Mouse (Mus musculus) liver, embryonic 14.5 days (tissue): ENCODE results near the gene Chst11. TPM values are rescaled to one million over a fixed set of nuclear protein-coding genes. Genes with fewer than 3 reads are reported as not detected.

Source experiments
- ATAC-seq: fragments of 200-750 bp; cut with Nextera tagmentation; 2 replicates; pipeline ENCODE4 v1.8.0; 2017; ENCODE audit warnings: moderate number of reproducible peaks, mild to moderate bottlenecking, moderate library complexity; ENCODE audit not compliant: insufficient read depth
- DNase-seq, 3 experiments: peaks; one replicate each; pipeline ENCODE4 v3.0.0-alpha.2; 2012 to 2013; ENCODE audit warnings: low read depth in 3 of 3, low spot score in 3 of 3
- H3K27ac ChIP-seq: fragments of 300-500 bp; sonication (generic); 2 replicates; pipeline ENCODE4 v1.5.1; 2014; ENCODE audit warnings: moderate library complexity, mild to moderate bottlenecking, control low read depth, inconsistent platforms
- H3K27me3 ChIP-seq: fragments of 300-500 bp; sonication (generic); 2 replicates; pipeline ENCODE4 v1.6.1; 2014; ENCODE audit warnings: mild to moderate bottlenecking, low read length, moderate library complexity; ENCODE audit not compliant: control insufficient read depth, insufficient read depth
- H3K36me3 ChIP-seq: fragments of 300-500 bp; sonication (generic); replicated peaks from 2 replicates; pipeline ENCODE4 v1.6.1; 2014; ENCODE audit warnings: low read depth; ENCODE audit not compliant: control insufficient read depth, insufficient read depth
- H3K4me1 ChIP-seq, 2 experiments: fragments of 200-500 bp in 1 of 2; fragments of 300-500 bp in 1 of 2; sonication (generic) in 1 of 2; replicated peaks; 2 replicates each; pipeline ENCODE4 v1.6.1; 2012 to 2014; ENCODE audit warnings: antibody characterized with exemption in 1 of 2, inconsistent platforms in 1 of 2, low read length in 1 of 2; ENCODE audit not compliant: control insufficient read depth in 2 of 2, insufficient read depth in 2 of 2
- H3K4me2 ChIP-seq: fragments of 300-500 bp; sonication (generic); 2 replicates; pipeline ENCODE4 v1.6.1; 2014; ENCODE audit warnings: low read depth, mild to moderate bottlenecking, control low read depth, moderate library complexity
- H3K4me3 ChIP-seq, 2 experiments: fragments of 200-500 bp in 1 of 2; fragments of 300-500 bp in 1 of 2; sonication (generic) in 1 of 2; 2 replicates each; pipeline ENCODE4 v1.5.1; 2012 to 2014; ENCODE audit warnings: low read depth in 2 of 2, low read length in 2 of 2, mild to moderate bottlenecking in 2 of 2, control low read depth in 1 of 2, inconsistent platforms in 1 of 2, moderate library complexity in 1 of 2; ENCODE audit not compliant: insufficient read depth in 1 of 2
- H3K9ac ChIP-seq: fragments of 300-500 bp; sonication (generic); replicated peaks from 2 replicates; pipeline ENCODE4 v1.6.1; 2014; ENCODE audit warnings: mild to moderate bottlenecking, control low read depth, moderate library complexity
- H3K9me3 ChIP-seq: fragments of 300-500 bp; sonication (generic); 2 replicates; pipeline ENCODE4 v1.6.1; 2016; ENCODE audit warnings: low read length, mixed read lengths; ENCODE audit not compliant: control insufficient read depth
- CTCF ChIP-seq: IDR thresholded peaks from 2 replicates; pipeline ENCODE4 v1.5.1; 2016; ENCODE audit warnings: antibody characterized with exemption, low read depth, control low read depth
- EP300 ChIP-seq: IDR thresholded peaks from 2 replicates; pipeline ENCODE4 v1.6.1; 2016; ENCODE audit warnings: antibody characterized with exemption, low read depth
- WGBS: fragments of 180-500 bp; shearing (Covaris S2); extraction: QIAGEN DNeasy Blood & Tissue Kit; methylation state at CpG from one replicate; pipeline ENCODE4 v1.1.7; 2014; ENCODE audit not compliant: insufficient replicate concordance; 5-methylcytosine and 5-hydroxymethylcytosine counted together
- polyA plus RNA-seq, 2 experiments: library from polyadenylated mRNA; depleted of rRNA in 1 of 2; stranded (reverse) in 1 of 2; unstranded in 1 of 2; fragments of >200 nt; fragmentation: Nextera tagmentation in 1 of 2; extraction: Ambion mirVana in 1 of 2; gene quantifications; 2 replicates each; pipeline versions ENCODE4 v1.2.1 to v1.2.3; 2012 to 2014

The Chst11 gene
- polyA plus RNA-seq, 2 experiments, result 1.8 to 5.2 TPM

GRCm38 (mm10) chr10:83036340-83037045 lies 51.2 kb downstream of the Chst11 start:
- no peak overlapping the region for H3K27ac ChIP-seq
- DNase-seq (no peak), ATAC-seq (no peak)
- TF ChIP-seq EP300, result no peak
- no peak for TF ChIP-seq CTCF
- peaks cover 0 to 11% of the 10 kb centered on the region in 2 experiments; a peak in 2 of 4 replicates for H3K4me1 ChIP-seq
- no peaks in the 10 kb centered on the region for H3K9me3 ChIP-seq
- no peak overlapping the region for H3K4me2 ChIP-seq
- H3K4me3 ChIP-seq, result no peak overlapping the region
- H3K36me3 ChIP-seq, result no peaks in the 10 kb centered on the region
- WGBS, result 82% methylated on average over 20 of the region's 20 CpGs
- no peak overlapping the region for H3K9ac ChIP-seq
- no peaks in the 10 kb centered on the region for H3K27me3 ChIP-seq

GRCm38 (mm10) chr10:83038166-83038565 lies 52.9 kb downstream of the Chst11 start:
- no peak overlapping the region for H3K4me2 ChIP-seq
- DNase-seq, result no peak
- TF ChIP-seq EP300 (no peak), CTCF (no peak)
- H3K4me3 ChIP-seq, result no peak overlapping the region
- no peak overlapping the region for H3K27ac ChIP-seq
- 73% methylated on average over 9 of the region's 9 CpGs for WGBS
- H3K4me1 ChIP-seq, result peaks cover 0 to 14% of the 10 kb centered on the region in 2 experiments; a peak in 2 of 4 replicates
- no peak for ATAC-seq
- no peak overlapping the region for H3K9ac ChIP-seq
- H3K9me3 ChIP-seq, result no peaks in the 10 kb centered on the region
- H3K36me3 ChIP-seq, result no peaks in the 10 kb centered on the region
- no peaks in the 10 kb centered on the region for H3K27me3 ChIP-seq

DNA sequence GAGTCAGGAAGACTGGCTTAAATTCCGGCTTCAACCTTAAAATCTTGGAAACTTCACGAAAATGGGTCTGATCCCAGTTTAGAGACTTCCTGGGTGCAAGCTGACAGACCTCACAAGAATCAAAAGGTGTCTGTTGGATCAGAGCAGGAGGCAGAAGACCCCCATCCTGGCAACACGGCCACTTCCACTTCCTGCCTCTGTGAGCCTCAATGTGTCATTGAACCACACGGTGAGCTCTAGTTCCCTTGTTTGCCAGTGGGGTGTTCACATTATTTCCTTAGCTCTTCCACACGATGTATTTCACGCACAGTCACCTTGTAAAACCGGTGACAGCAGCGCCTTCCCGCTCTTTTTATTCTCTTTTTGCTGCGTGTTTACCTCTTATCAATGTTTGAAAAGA lies 54.1 kb downstream of the Chst11 start:
- H3K27me3 ChIP-seq, result no peaks in the 10 kb centered on the region
- H3K36me3 ChIP-seq, result no peaks in the 10 kb centered on the region
- DNase-seq, result no peak
- WGBS, result 67% methylated on average over 10 of the region's 10 CpGs
- TF ChIP-seq EP300, result no peak
- no peak overlapping the region for H3K4me2 ChIP-seq
- no peaks in the 10 kb centered on the region for H3K9me3 ChIP-seq
- H3K4me3 ChIP-seq, result no peak overlapping the region
- no peak for ATAC-seq
- H3K27ac ChIP-seq, result no peak overlapping the region
- no peak overlapping the region for H3K9ac ChIP-seq
- H3K4me1 ChIP-seq, result peaks cover 0 to 11% of the 10 kb centered on the region in 2 experiments; a peak in 2 of 4 replicates

DNA sequence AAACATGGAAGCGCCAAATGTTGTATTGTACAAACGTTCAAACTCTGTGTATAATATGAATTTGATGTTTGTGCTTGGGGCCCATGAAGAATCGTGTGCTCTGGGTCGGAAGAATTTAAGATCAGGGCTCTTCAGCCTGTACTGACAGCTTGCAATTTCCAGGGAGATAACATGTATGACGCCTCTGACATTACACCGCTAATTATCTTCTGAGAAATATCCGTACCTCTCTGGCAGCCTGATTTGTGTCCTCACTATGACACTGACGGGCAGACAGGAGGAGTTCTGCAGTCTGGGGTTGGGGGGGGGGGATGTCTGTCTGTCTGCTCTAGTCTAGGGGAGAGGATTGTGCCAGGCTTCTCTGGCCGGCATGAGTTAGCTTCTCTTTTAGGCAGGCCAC lies 56.6 kb downstream of the Chst11 start:
- TF ChIP-seq CTCF, result no peak
- no peak overlapping the region for H3K4me2 ChIP-seq
- no peak overlapping the region for H3K9ac ChIP-seq
- no peak overlapping the region for H3K27ac ChIP-seq
- H3K27me3 ChIP-seq, result no peaks in the 10 kb centered on the region
- ATAC-seq (no peak), DNase-seq (no peak)
- H3K36me3 ChIP-seq, result no peaks in the 10 kb centered on the region
- no peaks in the 10 kb centered on the region for H3K9me3 ChIP-seq
- WGBS, result 38% methylated on average over 9 of the region's 9 CpGs
- H3K4me1 ChIP-seq, result peaks cover 0 to 11% of the 10 kb centered on the region in 2 experiments; a peak in 2 of 4 replicates
- no peak overlapping the region for H3K4me3 ChIP-seq

GRCm38 (mm10) chr10:83042613-83043477 lies 57.5 kb downstream of the Chst11 start:
- no peak overlapping the region for H3K27ac ChIP-seq
- H3K4me1 ChIP-seq, result peaks cover 0 to 10% of the 10 kb centered on the region in 2 experiments; a peak in 2 of 4 replicates
- no peak overlapping the region for H3K4me2 ChIP-seq
- no peaks in the 10 kb centered on the region for H3K27me3 ChIP-seq
- no peak overlapping the region for H3K4me3 ChIP-seq
- DNase-seq, result no peak
- 58% methylated on average over 10 of the region's 10 CpGs for WGBS
- no peaks in the 10 kb centered on the region for H3K36me3 ChIP-seq
- no peak for ATAC-seq
- TF ChIP-seq CTCF, result no peak
- TF ChIP-seq EP300, result no peak
- no peak overlapping the region for H3K9ac ChIP-seq
- no peaks in the 10 kb centered on the region for H3K9me3 ChIP-seq
